Mouse (Mus musculus) megakaryocyte, embryonic 14.5 days (primary cell): ENCODE measurements around the gene Gm20662. TPM values are rescaled to one million over a fixed set of nuclear protein-coding genes. Genes with fewer than 3 reads are reported as not detected.
A peak's percentile ranks its signal among the peaks of the same experiment; 100 is the strongest.

Source experiments
- H3K27me3 ChIP-seq: replicated peaks from 2 replicates; pipeline ENCODE3; 2012; ENCODE audit warnings: inconsistent platforms
- H3K36me3 ChIP-seq: replicated peaks from 2 replicates; pipeline ENCODE3; 2012; ENCODE audit warnings: low read length, inconsistent platforms, mixed read lengths
- H3K4me1 ChIP-seq: 2 replicates; pipeline ENCODE4 v1.6.1; 2012; ENCODE audit warnings: inconsistent platforms
- H3K4me3 ChIP-seq: replicated peaks from 2 replicates; pipeline ENCODE3; 2012; ENCODE audit warnings: moderate library complexity, mild to moderate bottlenecking, inconsistent platforms
- H3K9me3 ChIP-seq: 2 replicates; pipeline ENCODE4 v1.6.1; 2012; ENCODE audit warnings: inconsistent platforms
- FLI1 ChIP-seq: IDR thresholded peaks from 2 replicates; pipeline ENCODE4 v1.6.1; 2012; ENCODE audit warnings: low read length, inconsistent platforms, mixed read lengths
- GATA1 ChIP-seq: IDR thresholded peaks from 3 replicates; pipeline ENCODE4 v1.6.1; 2012; ENCODE audit warnings: mixed read lengths, low read length, inconsistent platforms, borderline replicate concordance
- polyA plus RNA-seq: library from polyadenylated mRNA; stranded (reverse); fragments of >175 nt; gene quantifications from 2 replicates; pipeline ENCODE4 v1.2.3, GENCODE M21; 2012; ENCODE audit warnings: low replicate concordance; ENCODE audit not compliant: insufficient read depth

Gm20662 gene
- polyA plus RNA-seq, 1 experiment = 3.2 TPM

- peaks cover 99% of the 10 kb centered on the region for H3K4me1 ChIP-seq
- H3K36me3 ChIP-seq = peaks cover 58% of the 10 kb centered on the region
- peak within 1 kb of the TSS; percentile 98 for H3K4me3 ChIP-seq
- H3K9me3 ChIP-seq = no peaks in the 10 kb centered on the region
- TF ChIP-seq FLI1 (no peak), GATA1 (peak; percentile 31; the same call in 1 of the 3 replicates)
- no peaks in the 10 kb centered on the region for H3K27me3 ChIP-seq
These were observed 20.5 kb upstream of the Gm20662 start, which contains the start of gene Uba7 for GRCm38 (mm10) chr9:107975399-107976386. Uba7 (plus strand) TSS chr9:107975505.

DNA sequence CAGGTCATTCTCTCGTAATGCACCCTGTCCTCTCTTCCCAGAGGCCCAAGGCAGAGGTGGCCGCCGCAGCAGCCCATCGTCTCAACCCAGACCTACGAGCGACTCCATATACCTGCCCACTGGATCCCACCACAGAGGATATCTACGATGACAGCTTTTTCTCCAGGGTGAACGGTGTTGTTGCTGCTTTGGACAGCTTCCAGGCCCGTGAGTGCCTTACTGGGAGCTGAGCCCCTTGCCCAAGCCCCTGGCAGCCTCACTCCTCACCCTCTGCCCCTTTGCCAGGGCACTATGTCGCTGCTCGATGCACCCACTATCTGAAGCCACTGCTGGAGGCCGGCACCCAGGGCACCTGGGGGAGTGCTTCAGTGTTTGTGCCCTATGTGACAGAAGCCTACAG lies 17.3 kb upstream of the Gm20662 start:
- Histone ChIP-seq H3K9me3 (no peaks in the 10 kb centered on the region), H3K36me3 (peaks cover 83% of the 10 kb centered on the region), H3K4me3 (peak overlapping the region; percentile 98), H3K4me1 (peaks cover 99% of the 10 kb centered on the region), H3K27me3 (no peaks in the 10 kb centered on the region)
- no peak for TF ChIP-seq GATA1
- TF ChIP-seq FLI1 = no peak

DNA sequence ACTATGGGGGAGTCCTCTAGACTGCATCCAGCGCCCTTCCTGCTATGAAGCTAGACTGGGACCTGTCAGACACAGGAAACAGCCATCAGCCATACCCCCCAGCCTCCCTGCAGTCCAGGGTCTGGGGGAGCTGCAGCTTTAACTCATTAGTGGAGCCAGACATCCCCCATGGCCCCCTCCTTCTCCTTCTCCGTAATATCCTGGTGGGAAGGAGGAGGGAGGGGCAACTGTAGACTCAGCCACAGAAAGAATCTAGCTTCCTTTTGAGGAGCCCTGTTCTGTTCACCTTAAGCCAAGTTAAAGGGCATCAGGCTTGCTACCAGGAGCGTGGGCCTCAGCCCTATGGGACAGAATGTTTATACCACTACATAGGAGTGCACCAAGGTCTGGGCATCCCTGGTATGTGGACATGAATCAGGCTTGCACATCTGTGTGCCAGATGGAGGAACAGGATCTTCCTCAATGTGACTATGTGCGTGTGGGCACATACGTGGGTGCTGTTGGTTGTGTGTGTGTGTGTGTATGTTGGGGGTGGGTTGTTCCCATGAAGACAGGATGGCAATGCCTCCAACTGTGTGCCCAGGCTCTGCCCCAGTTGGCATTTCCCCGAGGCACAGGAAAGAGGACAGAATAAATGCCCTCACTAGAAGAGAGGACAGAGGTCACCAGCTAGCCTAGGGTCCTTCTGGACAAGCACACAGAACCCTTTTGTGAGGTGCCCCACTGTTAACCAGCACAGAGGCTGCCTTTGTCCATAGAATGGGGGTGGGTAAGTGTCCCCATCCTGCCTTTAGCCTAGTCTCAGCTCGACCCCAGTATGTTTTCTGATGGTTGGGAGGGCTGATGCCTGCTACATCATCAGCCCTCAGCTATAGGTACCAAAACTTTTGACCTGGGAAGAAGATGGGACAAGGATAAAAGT lies 14.2 kb upstream of the Gm20662 start:
- peaks cover 86% of the 10 kb centered on the region for H3K36me3 ChIP-seq
- peak overlapping the region; percentile 99 for H3K4me3 ChIP-seq
- no peaks in the 10 kb centered on the region for H3K27me3 ChIP-seq
- no peak for TF ChIP-seq FLI1
- TF ChIP-seq GATA1 = no peak
- H3K4me1 ChIP-seq = peaks cover 86% of the 10 kb centered on the region
- no peaks in the 10 kb centered on the region for H3K9me3 ChIP-seq

- Histone ChIP-seq H3K4me1 (peaks cover 86% of the 10 kb centered on the region), H3K27me3 (no peaks in the 10 kb centered on the region), H3K9me3 (no peaks in the 10 kb centered on the region), H3K36me3 (peaks cover 78% of the 10 kb centered on the region), H3K4me3 (peak within 1 kb of the TSS; percentile 99)
- TF ChIP-seq GATA1 = peak; percentile 97
- peak; percentile 99 for TF ChIP-seq FLI1
These were observed 13.3 kb upstream of the Gm20662 start, which contains the start of gene Gm20661 for GRCm38 (mm10) chr9:107982681-107983346. Gm20661 (plus strand) TSS chr9:107983058.

DNA sequence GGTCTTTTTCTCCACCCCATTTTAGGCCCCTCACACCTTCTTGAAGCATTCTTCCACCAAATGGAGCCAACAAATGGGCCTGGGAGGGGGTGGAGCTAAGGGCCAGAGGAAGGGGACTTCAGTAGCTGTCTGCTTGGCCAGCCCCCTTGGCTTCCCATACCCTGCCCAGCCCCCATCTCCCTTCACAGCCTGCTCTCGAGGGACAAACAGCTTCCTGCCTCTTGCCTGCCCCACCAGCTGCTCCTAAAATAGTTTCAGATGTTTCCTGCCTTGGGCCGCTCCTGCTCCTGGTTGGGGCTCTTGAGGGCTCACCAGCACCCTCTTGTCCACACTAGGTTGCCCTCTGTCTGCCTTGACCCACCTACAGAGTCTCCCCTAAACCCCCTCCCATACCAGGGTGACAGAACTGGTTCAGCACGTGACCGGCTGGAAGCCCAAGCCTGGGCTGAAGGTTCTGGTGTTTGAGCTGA lies 12.7 kb upstream of the Gm20662 start:
- H3K4me1 ChIP-seq = peaks cover 86% of the 10 kb centered on the region
- no peaks in the 10 kb centered on the region for H3K9me3 ChIP-seq
- H3K4me3 ChIP-seq = peak overlapping the region; percentile 99
- H3K36me3 ChIP-seq = peaks cover 71% of the 10 kb centered on the region
- TF ChIP-seq FLI1 = 0 out of 2 replicates have a peak, but pooled peaks have one; percentile 13
- TF ChIP-seq GATA1 = no peak
- H3K27me3 ChIP-seq = no peaks in the 10 kb centered on the region

DNA sequence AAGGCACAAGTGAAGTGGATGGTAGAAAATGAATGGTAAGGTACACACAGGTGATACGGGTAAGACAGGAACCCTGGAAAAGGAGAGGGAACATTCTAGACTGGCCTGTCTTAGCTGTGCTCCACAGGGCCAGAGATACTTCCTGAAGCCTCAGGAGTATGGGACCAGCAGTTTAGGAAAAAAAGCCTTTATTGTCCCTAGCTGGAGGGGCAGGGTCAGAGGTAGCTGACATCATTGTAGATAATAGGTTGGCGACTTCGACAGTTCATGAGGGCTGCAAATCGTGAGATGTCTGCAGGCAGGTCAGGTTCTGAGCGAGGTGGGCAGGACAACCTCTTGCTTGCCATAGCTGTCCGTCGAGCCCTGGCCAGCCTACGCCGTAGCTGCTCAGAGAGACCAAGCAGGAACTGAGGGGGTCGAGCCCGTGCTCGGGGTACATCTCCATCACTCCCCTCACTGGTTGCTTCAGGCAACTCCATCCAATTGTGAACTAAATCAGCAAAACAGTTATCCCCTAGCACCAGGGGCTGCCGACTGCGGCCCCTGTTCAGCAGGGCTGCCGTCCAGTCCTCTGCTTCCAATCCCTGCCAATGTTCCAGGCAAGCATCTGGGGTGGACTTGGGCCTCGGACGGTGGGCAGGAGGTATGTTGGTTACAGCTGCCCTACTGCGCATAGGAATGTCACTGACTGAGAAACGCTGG lies 11.9 kb upstream of the Gm20662 start:
- peaks cover 64% of the 10 kb centered on the region for H3K36me3 ChIP-seq
- no peaks in the 10 kb centered on the region for H3K27me3 ChIP-seq
- peak overlapping the region; percentile 99 for H3K4me3 ChIP-seq
- TF ChIP-seq GATA1 (no peak), FLI1 (no peak)
- peaks cover 81% of the 10 kb centered on the region for H3K4me1 ChIP-seq
- H3K9me3 ChIP-seq = no peaks in the 10 kb centered on the region

GRCm38 (mm10) chr9:107984754-107985055 lies 11.4 kb upstream of the Gm20662 start:
- TF ChIP-seq FLI1 (no peak), GATA1 (no peak)
- H3K4me3 ChIP-seq = peak overlapping the region; percentile 99
- no peaks in the 10 kb centered on the region for H3K9me3 ChIP-seq
- H3K27me3 ChIP-seq = no peaks in the 10 kb centered on the region
- H3K4me1 ChIP-seq = peaks cover 79% of the 10 kb centered on the region
- H3K36me3 ChIP-seq = peaks cover 59% of the 10 kb centered on the region

DNA sequence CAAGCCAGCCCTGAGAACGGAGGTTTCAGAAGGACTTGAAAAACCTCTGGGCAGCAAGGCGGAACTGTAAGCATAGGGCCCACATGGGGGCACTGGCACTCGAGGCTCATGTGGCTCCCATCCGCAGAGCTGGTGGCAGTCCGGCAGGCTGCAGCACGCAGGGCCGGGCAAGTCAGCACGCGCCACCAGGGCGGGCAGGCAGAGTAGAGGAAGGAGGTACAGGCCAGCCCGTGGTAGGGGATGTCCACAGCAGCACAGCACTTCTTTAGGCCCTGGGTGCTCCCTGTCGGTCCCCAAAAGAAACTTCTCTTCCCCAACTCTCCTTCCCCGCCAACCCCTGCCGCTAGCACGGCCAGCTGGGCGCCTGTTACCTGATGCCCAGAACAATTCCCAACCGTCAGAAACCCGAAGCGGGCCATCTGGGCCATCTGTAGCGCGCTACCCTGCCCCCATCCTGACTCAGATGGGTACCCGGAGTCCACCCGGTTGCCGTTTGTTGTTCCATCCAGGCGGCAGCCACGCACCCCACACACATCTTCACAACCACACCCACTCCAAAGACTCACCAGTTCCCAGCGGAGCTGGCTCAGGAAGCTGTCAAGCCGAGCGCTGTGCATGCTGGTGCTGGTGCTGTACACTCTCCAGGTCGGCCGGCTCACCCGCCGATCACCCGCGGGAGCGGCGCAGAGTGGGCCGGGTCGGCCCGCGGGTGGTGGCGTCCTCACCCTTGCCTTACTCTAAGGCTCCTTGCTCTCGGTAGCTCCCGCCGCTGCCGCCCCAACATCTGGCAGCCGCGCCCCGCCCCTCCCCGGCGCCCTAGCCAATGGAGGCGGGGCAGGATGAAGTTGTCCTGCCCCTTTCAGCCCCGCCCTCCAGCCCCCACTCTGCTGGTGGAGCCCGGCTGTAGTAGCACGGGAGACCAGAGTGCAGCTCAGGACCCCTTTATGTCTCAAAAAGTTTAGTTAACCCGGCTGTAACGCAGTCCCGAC lies 10.7 kb upstream of the Gm20662 start, which contains the start of gene Inka1:
Gene Inka1, minus strand, starts transcription at position 749 of the 989 bp plus-strand sequence.
- TF ChIP-seq GATA1 = no peak
- no peak for TF ChIP-seq FLI1
- Histone ChIP-seq H3K4me3 (peak within 1 kb of the TSS; percentile 99), H3K36me3 (peaks cover 52% of the 10 kb centered on the region), H3K4me1 (peaks cover 79% of the 10 kb centered on the region), H3K27me3 (no peaks in the 10 kb centered on the region), H3K9me3 (no peaks in the 10 kb centered on the region)
